Mouse (Mus musculus): ENCODE measurements around the gene Eif3g.

Eif3g gene

DNA sequence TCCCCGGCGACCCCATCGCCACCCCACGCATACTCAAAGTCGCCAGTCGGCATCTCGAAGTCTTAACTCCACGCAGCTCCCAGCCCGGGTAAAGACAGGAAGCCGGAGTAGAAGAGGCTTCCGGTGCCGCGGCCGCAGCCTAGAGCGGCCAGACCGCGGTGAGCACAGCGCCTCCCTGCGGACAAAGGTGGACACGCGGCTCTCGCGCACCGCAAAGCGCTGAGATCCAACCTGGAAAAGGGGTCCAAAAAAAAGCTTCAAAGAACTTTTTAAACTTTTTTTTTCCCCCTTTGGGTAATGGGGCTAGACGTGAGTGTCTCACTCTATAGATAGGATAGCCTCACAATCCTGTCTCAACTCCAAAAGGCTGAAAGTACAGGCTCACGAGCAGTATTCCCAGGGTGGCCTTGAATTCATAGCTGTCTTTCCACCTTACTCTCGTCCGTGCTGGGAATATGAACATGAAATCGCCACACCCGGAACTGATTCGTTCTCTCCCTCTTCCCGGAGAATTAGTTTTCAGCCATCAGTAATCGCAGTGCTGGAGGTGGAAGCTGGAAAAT is at the start of gene Eif3g:
TSS of gene Eif3g (minus strand) at position 113 of the 563 bp plus-strand sequence.
- no peak for DNase-seq (ENCODE audit: extremely low spot score, low read depth, low spot score)

DNA sequence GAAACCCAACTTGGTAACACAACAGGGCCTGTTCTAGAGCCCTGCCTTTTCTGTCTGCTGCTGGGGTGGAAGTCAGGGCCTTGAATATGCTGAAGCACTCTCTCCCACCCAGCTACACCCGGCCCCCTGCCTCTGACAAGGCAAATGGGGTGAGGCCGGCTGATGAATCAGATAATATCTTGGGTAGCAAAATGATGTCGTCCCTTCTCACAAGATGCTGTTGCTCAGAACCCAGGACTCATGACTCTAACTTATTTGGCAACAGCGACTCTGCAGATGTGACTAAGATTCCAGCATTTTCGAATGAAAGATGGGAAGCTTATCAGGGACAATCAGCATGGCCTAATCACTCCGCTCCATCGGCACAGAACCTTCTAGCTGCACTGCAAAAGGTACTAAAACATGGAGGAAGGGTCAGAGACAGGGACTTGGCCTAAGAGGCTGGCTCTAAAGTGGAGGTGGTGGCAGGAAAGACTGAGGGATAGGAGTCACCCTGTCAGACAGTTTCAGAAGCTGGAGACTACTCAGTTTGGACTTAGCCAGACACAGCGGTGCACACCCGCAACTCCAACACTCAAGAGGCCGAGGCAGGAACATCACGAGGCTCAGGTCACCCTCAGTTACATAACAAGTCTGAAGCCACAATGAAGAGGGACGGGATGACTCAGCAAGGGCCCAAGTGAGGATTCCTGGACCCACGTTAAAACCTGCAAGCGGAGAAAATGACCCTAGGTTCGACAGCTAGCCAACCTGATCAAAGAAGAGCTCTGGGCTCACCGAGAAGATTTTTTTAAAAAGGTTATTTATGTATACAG is 47.9 kb upstream of the Eif3g start:
- no peak for DNase-seq (ENCODE audit: extremely low spot score, low read depth, low spot score)

DNA sequence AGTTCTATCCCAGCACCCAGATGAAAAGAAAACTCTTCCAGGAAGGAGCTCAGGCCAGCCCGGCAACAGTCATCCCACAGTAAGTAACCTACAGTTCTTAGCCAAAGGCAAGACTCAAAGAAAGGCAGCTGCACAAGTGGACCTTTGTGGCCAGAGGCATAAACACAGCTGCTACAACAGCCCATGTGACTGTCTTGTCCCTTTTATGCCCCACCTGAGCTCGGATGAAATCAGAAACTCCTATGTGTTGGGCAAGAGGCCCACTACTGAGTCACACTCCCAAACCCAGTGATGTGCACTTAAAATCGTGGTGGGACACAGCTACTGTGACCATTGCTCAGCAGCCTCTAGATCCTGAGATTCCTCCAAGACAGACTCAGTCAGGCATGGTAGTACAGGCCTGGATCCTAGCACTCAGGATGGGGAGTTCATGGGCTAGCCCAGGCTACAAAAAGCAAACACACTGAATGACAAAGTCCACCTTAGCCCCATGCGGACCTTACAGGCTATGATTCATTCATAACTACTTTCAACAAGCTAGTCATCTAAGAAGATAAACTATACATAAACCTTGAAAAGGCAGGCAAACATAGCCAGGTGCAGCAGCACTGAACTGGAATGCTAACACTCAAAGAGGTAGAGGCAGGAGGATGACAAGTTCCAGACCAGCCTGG is 46.4 kb upstream of the Eif3g start:
- no peak for DNase-seq (ENCODE audit: extremely low spot score, low read depth, low spot score)

DNA sequence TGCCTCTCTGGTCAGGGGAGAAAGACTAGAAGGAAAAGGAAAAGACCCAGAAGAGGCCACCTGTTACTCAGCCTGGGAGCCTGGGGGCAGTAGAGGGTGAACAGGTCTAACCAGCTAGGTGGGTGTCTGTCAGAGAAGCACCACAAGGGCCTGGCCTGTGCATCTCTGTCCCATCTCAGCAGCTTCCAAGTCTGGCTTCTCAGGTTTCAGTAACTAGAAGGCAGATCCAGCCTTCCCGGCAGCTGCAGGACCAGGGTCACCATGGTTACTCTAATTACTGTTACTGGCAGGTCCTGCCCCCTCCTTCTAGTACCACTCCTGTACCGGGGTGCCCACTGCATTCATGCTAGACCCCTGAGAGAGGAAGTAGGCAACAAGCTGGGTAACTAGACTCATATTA is 45.5 kb upstream of the Eif3g start:
- DNase-seq (ENCODE audit: extremely low spot score, low read depth, low spot score), result no peak

DNA sequence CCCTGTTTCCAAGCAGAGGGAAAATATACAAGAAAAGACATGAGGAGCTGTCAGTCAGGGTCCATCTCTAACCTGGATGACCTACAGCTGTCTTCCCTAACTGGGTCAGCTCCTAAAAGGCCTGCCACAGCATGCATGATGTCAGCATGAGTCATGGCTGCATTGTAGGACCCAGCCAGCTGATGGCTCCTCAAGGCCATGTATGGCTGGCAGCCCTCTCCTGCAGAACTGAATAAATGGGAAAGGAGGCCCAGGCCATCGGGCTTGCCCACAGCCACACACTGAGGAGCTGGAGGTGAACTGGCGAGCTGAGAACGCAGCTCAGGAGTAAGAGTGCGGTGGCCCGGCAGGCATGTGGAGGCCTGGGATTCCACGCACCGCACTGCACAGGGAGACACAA is 45.0 kb upstream of the Eif3g start:
- DNase-seq (ENCODE audit: extremely low spot score, low read depth, low spot score), result no peak

DNA sequence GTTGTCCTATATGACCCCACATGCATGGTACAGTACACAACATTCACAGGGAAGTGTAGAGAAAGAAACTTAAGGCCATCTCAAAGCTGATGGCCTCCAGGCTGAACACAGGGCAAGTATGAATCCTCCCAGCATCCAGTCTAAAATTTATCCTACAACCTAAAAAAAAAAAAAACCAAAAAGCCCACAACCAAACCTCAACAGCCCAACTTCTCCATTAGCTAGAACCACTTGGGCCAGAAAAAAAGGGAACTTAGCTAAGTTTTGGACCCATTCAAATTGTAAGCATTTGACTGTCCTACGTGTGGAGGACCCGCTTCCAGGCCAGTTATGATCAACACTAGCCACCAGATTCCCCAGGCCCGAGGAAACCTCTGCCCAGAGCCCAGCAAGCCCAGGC is 24.8 kb upstream of the Eif3g start:
- no peak for DNase-seq (ENCODE audit: extremely low spot score, low read depth, low spot score)

DNA sequence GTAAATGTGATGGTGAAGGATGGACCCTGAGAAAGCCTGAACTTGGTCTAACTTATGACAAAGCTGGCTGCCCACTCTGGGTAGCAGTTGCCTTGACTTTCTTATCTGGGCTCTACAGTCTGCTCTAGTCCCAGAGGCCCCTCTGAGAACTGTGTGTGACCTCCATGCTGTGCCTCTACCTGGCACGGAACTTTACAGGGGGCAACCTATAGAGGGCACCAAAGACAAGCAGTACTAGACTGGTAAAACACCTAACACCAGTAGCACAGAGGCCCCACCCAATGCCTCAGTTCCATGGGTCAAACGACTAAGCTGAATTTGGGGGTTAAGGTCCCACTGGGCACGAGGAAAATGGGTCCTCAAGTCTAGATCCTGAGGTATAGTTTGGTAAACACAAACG is 17.7 kb upstream of the Eif3g start:
- DNase-seq (ENCODE audit: extremely low spot score, low read depth, low spot score), result no peak

DNA sequence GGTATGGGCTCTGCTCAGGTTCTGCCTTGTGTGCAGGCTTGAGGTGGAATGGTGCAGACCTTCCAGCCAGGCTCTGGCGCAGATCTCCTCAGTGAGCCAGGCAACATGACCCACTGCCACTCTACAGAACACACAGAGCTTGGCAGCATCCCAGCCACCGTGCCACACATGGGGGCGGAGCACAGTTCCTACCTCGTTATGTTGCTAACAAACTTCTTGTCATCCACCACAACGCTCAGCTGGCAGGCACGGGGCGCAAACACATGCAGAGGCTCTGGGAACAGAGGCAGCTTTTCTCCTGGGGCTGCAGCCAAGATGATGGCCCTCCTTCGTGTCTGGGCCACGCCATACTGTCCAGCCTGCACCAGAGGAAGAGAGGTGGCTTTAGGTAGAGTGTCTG is 11.5 kb upstream of the Eif3g start:
- DNase-seq (ENCODE audit: extremely low spot score, low read depth, low spot score), result no peak

DNA sequence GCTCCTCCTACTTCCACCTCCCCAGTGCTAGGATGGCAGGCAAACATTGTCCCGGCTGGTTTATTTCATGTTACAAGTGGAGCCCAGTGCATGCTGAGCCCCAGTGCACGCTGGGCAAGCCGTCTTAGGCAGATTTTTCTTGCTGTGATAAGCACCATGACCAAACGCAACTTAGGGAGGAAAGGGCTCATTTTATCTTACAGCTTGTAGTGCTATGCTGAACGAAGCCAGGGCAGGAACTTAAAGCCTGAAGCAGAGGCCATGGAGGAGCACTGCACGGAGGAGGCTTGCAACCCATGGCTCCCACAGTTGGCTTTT is 3.7 kb upstream of the Eif3g start:
- DNase-seq (ENCODE audit: extremely low spot score, low read depth, low spot score), result no peak

DNA sequence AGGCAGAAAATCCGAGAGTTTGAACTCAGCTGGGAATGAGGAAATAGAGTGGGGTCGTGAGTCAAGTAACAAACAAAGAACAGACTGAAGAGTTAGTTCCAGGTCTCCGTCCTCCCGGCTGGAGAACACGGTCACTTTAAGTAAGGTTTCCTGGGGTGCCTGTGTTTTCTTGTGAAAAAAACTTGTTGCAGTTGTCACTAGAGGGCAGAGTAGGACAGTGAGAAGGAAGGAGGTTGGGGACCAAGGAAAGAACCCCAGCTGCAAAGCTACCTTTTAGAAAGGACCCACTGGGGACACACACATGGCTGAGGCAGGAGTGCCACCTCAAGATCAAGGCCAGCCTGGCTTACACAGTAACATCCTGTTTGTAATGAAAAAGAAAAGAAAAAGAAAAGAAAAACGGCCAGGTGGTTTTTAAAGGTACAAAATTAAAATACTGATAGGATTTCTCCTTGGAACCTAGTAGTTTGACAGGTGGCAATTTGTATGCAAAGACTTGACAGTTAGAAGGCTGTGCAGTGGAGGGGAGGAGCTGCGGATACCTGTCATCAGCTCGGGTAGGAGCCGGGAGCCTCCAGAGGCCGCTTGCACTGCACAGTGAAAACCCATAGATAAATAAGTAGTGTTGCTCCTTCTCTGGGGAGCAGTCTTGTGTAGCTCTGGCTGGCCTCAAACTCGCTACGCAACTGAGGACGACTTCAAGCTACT is 3.2 kb upstream of the Eif3g start:
- no peak for DNase-seq (ENCODE audit: extremely low spot score, low read depth, low spot score)

DNA sequence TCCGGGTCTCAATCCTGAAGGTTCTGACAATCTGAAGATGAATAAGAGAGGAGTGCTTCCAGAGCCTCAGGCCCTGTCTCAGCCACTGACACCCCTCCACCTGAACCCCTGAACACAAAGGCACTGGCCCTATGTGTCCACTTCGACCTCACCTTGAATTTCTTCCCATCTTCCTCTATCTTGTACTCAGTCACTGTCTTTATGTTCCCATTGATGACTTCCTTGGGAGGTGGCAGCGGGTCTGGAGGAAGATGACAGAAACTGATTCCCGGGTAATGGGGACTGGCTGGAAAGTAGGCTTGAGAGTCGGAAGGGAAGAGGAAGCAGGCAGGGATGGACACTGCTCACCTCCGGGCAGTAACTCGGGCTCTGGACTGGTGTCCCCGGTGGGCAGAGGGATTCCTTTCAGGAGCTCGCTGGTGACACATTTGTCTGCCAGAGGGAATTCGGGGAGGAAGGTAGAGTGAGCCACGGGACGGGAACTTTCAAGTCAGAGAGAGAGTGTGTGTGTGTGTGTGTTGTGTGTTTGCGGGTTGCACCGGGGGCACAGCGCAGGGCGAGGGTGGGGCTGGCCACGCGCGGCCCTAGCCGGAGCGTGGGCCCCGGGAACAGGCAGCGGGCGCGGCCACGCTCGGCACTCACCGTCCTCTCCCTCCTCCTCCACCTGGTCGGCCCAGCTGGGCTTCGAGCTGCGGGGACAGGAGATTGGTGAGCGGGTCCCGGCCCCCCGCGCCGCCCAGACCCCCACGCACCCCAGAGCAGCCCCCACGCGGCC is 500 bp downstream of the Eif3g start:
- no peak for DNase-seq (ENCODE audit: extremely low spot score, low read depth, low spot score)

DNA sequence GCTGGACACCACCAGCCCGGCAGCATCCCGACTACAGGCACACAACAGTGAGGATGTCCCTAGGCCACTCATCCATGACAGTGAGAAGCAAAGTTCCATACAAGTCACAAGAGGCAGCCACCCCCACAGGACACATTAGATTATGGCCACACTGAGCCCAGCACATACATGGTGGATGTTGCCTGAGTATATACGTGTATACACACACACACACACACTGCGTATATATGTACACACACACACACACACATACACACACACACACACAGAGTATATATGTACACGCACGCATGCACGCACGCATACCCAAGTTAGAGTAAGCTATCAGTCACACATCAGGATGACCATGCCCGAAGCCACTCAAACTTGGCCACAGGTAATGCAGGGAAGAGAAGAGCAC is 3.0 kb downstream of the Eif3g start:
- DNase-seq (ENCODE audit: extremely low spot score, low read depth, low spot score), result no peak

DNA sequence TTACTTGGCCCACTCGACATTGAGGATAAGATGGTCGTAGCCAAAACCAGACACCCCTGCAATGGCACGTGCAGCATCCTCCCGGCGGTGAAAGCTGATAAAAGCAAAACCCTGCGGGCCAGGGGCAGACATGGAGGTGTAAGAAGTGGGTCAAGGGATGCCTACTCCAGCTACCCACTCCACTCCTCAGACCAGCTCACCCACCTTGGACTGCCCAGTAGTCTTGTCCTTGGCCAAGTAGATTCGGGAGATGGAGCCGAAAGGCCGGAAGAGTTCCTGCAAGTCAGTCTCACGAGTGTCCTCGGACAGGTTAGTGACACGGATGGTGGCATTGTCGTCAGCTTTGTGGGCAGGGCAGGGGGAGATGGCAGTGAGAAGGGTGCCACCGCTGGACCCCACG is 3.8 kb downstream of the Eif3g start:
- no peak for DNase-seq (ENCODE audit: extremely low spot score, low read depth, low spot score)

DNA sequence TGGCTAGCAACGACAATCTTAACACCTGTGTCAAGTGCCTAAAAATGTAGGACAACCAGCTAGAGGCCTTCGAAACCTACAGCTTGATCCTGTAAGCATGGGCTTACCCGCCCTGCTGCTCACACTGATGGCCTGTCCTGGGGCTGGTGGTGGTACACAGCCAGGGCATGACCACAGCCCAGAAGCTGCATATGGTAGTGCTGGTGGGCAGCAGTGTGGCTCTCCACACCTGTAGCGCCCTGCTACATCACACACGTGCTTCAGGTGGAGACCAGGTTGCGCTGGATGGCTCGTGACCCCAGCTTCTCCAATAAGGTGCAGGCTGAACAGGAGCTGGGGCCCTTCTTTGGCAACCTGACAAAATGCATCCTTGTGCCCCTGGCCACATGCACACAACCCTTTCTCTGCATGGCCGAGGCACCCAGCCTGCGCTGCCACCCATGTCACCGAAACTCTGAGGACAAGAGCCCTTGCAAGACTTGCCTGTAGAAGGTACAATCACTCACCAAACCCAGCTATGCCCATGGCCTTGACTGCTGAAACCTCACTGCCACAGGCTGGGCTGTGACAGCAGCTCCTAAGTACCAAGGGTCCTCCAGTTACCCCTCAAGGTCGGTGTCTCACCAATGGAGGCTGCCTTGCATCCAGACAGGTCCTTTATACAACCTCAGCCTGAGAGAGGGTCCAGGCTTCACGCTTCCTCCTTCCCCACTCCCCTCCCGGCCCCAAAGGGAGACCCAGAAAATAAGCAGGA is 4.7 kb downstream of the Eif3g start:
- DNase-seq (ENCODE audit: extremely low spot score, low read depth, low spot score), result no peak

DNA sequence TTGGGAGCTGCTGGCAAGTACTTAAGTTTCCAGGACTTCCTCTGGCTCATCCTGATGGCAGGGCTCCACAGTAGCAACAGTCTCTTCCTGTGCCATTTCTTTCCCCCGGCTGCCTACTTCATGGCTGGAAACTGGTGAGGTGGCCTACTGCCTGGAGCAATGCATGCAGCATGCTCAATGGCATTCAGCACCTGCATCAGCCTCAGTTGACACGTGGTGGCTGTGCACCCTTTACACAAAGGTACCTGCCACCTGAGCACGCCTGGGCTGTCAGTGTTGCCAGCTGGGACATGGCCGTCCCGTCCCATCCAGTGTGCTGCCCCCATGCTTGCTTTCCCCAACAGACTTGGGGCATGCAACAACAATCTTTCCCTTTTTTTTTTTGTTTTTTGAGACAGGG is 5.4 kb downstream of the Eif3g start:
- no peak for DNase-seq (ENCODE audit: extremely low spot score, low read depth, low spot score)

DNA sequence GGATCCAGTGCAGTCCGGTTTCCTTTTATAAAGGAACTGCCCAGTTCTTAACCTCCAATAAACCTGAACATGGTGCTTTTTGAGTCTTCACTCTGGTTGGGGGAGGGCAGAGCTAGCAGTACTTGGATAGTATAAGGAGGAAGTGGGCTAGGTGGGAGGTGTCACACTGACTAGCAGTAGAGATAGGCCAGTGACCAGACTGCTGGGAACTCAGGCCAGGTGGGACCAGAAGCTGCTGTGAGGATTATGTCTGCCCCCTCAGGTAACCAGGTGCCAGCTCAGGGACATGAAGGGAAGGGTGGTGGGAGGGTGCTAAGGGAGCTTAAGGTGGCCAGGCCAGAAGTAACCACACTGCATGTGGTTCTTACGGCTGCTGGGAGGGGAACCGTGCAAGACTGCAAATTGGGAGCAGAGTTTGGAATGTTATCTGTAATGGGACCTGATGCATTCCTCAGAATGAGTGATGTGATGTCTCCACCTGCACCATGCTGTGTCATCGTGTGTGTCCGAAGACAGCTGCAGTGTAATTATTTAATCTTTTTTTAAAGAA is 6.2 kb downstream of the Eif3g start:
- no peak for DNase-seq (ENCODE audit: extremely low spot score, low read depth, low spot score)

DNA sequence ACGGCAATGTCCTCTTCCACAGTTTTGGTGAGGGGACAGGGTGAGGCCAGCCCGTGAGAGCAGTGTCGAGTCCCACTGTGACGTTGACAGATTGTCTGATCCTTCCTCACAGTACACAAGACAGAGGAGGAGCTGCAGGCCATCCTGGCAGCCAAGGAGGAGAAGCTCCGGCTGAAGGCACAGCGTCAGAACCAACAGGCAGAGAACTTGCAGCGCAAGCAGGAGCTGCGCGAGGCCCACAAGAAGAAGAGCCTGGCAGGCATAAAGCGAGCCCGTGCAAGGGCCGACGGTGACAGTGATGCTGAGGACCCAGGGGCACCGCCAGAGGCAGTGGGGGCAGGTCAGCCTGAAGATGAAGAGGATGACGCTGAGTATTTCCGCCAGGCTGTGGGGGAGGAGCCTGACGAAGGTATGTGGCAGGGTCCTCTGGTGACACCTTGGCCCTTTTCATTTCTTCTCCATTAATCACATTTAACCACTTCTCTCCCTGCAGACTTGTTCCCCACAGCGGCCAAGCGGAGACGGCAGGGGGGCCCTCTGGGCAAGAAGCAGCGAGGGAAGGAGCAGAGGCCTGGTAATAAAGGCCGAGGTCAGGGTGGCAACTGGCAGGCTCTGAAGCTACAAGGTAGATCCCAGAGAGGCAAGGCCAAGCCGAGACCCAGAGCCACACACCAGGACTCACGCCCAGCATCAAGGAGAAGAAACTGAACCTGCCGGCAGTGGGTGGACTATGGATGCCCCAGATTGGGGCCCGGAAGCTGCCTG is 6.9 kb downstream of the Eif3g start:
- no peak for DNase-seq (ENCODE audit: extremely low spot score, low read depth, low spot score)

DNA sequence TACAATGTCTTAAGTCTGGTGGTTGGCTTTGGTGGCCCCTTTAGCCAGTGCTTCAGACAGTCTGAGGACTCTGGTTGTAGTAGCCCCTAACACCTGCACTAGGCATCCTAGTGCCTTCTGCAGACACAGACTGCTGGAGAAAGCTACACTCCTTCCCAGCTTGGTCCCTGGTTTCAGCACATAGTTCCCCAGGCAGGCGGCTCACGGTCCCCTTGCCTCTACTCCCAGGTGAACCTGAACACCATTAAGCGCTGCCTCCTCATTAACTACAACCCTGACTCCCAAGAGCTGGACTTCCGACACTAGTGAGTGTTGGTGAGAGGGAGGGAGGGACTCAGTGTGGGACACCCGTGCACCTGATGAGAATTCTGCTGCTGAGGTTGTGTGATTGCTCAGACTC is 8.0 kb downstream of the Eif3g start:
- no peak for DNase-seq (ENCODE audit: extremely low spot score, low read depth, low spot score)
